Mouse (Mus musculus) forebrain, embryonic 14.5 days (tissue): ENCODE measurements around the gene 9230102O04Rik. TPM values are rescaled to one million over a fixed set of nuclear protein-coding genes. Genes with fewer than 3 reads are reported as not detected.
A peak's percentile ranks its signal among the peaks of the same experiment; 100 is the strongest.

Experiments
- ATAC-seq: fragments of 200-750 bp; cut with Nextera tagmentation; 2 replicates; pipeline ENCODE4 v1.8.0; 2017; ENCODE audit warnings: mild to moderate bottlenecking, moderate library complexity
- DNase-seq: peaks from one replicate; pipeline ENCODE4 v3.0.0-alpha.2; 2015; ENCODE audit warnings: low spot score
- H3K27ac ChIP-seq: fragments of 300-500 bp; sonication (generic); 2 replicates; pipeline ENCODE4 v1.5.1; 2014; ENCODE audit warnings: low read depth, mild to moderate bottlenecking, control low read depth, low read length, moderate library complexity
- H3K27me3 ChIP-seq: fragments of 300-500 bp; sonication (generic); replicated peaks from 2 replicates; pipeline ENCODE4 v1.6.1; 2014; ENCODE audit warnings: low read length, control low read depth, mixed read lengths; ENCODE audit not compliant: control insufficient read depth, insufficient read depth
- H3K36me3 ChIP-seq: fragments of 300-500 bp; sonication (generic); 2 replicates; pipeline ENCODE4 v1.6.1; 2014; ENCODE audit warnings: low read length, control low read depth; ENCODE audit not compliant: control insufficient read depth, insufficient read depth
- H3K4me1 ChIP-seq: fragments of 300-500 bp; sonication (generic); 2 replicates; pipeline ENCODE4 v1.6.1; 2014; ENCODE audit warnings: antibody characterized with exemption, low read length, control low read depth; ENCODE audit not compliant: control insufficient read depth, insufficient read depth
- H3K4me2 ChIP-seq: fragments of 300-500 bp; sonication (generic); 2 replicates; pipeline ENCODE4 v1.6.1; 2014; ENCODE audit warnings: mild to moderate bottlenecking, control low read depth, low read length
- H3K4me3 ChIP-seq: fragments of 300-500 bp; sonication (generic); 2 replicates; pipeline ENCODE4 v1.5.1; 2014; ENCODE audit warnings: low read depth, low read length, control low read depth
- H3K9ac ChIP-seq: fragments of 300-500 bp; sonication (generic); 2 replicates; pipeline ENCODE4 v1.6.1; 2014; ENCODE audit warnings: mild to moderate bottlenecking, low read length, control low read depth, moderate library complexity
- H3K9me3 ChIP-seq: fragments of 300-500 bp; sonication (generic); replicated peaks from 2 replicates; pipeline ENCODE4 v1.6.1; 2016; ENCODE audit warnings: low read length, control low read depth, mixed read lengths; ENCODE audit not compliant: control insufficient read depth
- WGBS: fragments of 180-500 bp; shearing (Covaris S2); extraction: QIAGEN DNeasy Blood & Tissue Kit; methylation state at CpG from one replicate; pipeline ENCODE4 v1.1.7; 2014; 5-methylcytosine and 5-hydroxymethylcytosine counted together
- polyA plus RNA-seq: library from polyadenylated mRNA; unstranded; fragments of >200 nt; fragmentation: Nextera tagmentation; extraction: Ambion mirVana; gene quantifications from 2 replicates; pipeline ENCODE4 v1.2.1, GENCODE M21; 2014

9230102O04Rik gene
- polyA plus RNA-seq, 1 experiment from 2014 or later = 0.24 TPM

DNA sequence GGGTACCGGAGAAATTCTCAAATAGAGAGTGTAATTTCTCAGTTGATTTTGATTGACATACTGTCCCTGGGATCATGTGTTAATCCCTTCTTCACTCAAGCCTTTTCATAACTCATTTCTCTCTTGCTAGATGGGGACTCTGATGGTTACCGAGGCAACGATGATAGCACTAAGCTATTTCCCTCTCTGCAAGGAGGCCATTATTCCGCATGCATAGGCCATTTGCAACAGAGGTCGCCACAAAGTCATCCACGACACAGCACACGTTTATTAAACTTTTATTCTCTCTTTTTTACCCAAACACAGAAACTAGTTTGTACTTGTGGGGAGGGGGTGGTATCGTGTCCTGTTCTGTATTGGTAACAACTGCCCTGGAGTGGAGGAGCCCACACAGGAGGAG lies 8.5 kb upstream of the 9230102O04Rik start:
- Histone ChIP-seq H3K9me3 (no peaks in the 10 kb centered on the region), H3K4me2 (no peak overlapping the region), H3K4me3 (no peak overlapping the region), H3K27ac (no peak overlapping the region), H3K36me3 (no peaks in the 10 kb centered on the region), H3K4me1 (no peaks in the 10 kb centered on the region), H3K27me3 (peaks cover 64% of the 10 kb centered on the region), H3K9ac (no peak overlapping the region)
- ATAC-seq = no peak; the same call in 1 of the 2 replicates
- DNase-seq = no peak
- 0% methylated on average over 8 of the region's 8 CpGs for WGBS

DNA sequence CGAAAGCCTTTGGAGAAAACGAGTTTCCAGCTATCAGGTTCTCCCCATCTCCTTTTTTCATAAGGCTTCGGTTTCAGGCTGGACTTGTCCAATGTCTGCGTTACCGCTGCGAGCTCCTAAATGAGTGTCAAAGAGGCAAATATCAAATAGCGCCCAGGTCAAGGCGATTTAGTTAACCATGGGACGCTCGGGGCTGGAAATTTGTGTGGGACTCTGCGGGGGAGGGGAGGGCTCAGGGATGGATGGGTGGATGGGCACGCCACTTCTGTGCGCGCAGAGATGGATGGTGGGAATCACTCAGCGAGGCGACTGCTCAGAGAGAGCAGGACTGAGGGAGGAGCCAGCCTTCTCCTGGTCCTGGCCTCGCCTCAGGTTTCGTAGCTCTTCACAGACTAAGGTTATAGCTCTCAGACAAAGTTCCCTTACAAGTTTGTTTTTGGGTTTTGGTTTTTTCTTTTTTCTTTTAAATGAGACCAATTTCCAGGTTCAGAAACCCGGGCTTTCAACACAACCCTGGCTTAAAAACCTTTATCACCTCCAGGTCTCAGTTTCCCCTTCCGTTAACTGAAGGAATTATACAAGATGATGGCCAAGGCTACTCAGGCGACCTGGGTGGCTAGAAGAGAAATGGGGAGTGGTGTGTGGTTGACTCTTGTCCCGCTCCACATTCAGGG lies 6.9 kb upstream of the 9230102O04Rik start:
- DNase-seq (no peak), ATAC-seq (no peak)
- H3K27me3 ChIP-seq = peaks cover 75% of the 10 kb centered on the region
- no peaks in the 10 kb centered on the region for H3K4me1 ChIP-seq
- no peaks in the 10 kb centered on the region for H3K36me3 ChIP-seq
- WGBS = under 1% methylated on average over 22 of the region's 22 CpGs
- no peak overlapping the region for H3K4me2 ChIP-seq
- H3K9ac ChIP-seq = no peak overlapping the region
- H3K27ac ChIP-seq = no peak overlapping the region
- no peaks in the 10 kb centered on the region for H3K9me3 ChIP-seq
- H3K4me3 ChIP-seq = no peak overlapping the region

DNA sequence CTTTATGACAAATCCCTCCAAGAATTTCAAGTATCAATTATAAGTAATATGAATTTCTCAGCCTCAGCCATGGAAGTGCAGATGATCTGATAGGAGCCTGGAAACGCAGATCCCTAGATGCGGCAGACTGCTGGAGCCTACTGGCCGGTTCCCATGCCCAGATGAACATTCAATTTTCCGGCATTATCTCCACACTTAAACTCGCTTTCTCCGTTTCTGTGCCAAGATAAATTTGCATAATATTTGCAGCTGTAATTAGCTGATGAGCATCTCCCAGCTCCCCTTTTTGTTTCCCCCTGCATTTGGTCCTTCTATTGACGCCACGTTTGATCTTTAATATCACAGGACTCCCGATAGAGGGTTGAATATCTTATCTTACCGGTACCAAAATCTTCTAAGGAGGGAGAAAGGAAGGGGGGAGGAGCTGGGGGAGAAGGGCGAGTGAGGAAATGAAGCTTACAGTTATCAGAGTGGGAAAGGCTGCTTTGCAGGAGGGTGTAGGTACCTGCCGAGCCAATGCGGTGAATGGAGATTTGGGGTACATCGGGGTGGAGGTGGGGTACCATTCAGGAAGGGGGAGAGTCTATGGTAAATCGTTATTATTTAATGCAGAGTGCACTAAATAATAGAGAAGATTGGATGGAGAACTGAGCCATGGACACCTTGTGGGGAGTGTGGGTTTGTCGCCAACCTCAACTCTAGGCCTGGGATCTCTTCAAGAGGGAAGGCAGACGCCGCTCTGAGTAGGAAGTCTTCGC lies 5.7 kb upstream of the 9230102O04Rik start:
- under 1% methylated on average over 19 of the region's 19 CpGs for WGBS
- no peak overlapping the region for H3K27ac ChIP-seq

DNA sequence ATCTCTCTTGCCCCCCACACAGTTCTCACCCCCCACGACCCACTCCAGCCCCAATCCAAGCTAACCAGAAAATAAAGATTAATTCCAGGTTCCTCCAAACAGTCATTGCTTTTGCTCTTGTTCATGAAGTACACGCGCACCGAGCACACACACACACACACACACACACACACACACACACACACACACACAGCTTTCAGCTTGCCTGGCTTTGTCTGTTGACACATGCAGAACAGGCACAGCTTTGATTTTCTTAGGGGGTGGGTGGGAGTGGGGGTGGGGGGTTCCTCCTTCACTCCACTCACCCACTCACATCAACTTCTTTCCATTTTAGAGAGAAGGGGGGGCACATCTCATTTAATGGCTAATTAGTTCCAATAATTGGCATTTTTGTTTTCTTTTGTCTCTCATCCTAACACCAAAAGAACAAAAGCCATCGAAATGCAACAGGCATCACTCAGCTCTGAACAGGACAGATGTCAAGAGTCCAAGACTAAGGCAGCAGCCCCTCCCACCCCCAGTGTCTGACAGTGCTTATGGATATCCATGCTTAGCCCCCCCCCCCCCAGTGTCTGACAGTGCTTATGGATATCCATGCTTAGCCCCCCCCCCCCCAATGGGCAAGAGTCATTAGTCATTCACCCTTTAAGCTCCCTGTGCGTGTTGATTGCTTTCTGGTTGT lies 4.1 kb upstream of the 9230102O04Rik start:
- 0% methylated on average over 6 of the region's 6 CpGs for WGBS
- H3K27ac ChIP-seq = no peak overlapping the region
- ATAC-seq = peak; percentile 40; the same call in 1 of the 2 replicates

More for the DNA sequence above, 5.7 kb upstream of the 9230102O04Rik start:
- no peak for ATAC-seq
- no peak for DNase-seq
- Histone ChIP-seq H3K36me3 (no peaks in the 10 kb centered on the region), H3K9me3 (no peaks in the 10 kb centered on the region), H3K9ac (no peak overlapping the region), H3K4me1 (no peaks in the 10 kb centered on the region), H3K4me3 (no peak overlapping the region), H3K4me2 (no peak overlapping the region), H3K27me3 (peaks cover 83% of the 10 kb centered on the region)

DNA sequence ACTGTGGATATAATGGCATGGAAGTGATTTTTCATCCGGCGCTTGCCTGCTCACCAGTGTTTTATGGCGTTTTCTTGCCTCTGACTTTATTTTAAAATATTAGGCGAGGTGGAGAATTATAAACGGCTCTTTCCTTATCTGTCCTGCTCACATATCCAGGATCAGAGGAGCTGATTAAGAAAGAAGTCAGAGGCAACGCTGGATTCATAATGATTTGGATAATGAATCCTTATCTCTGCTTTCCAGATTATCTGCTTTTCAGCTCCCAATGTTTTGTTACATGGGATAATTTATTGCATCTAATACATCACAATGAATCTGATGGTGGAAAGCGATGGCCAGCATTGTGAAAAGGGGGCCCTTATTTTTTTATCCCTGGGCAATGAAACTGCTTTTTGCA lies 3.2 kb upstream of the 9230102O04Rik start:
- Histone ChIP-seq H3K9me3 (no peaks in the 10 kb centered on the region), H3K27ac (no peak overlapping the region), H3K4me1 (no peaks in the 10 kb centered on the region), H3K36me3 (no peaks in the 10 kb centered on the region), H3K27me3 (peaks cover 84% of the 10 kb centered on the region), H3K9ac (no peak overlapping the region), H3K4me3 (no peak overlapping the region), H3K4me2 (no peak overlapping the region)
- DNase-seq (no peak), ATAC-seq (no peak)
- WGBS = 3% methylated on average over 7 of the region's 7 CpGs

More for the DNA sequence above, 4.1 kb upstream of the 9230102O04Rik start:
- Histone ChIP-seq H3K9ac (no peak overlapping the region), H3K4me3 (no peak overlapping the region), H3K4me2 (no peak overlapping the region), H3K36me3 (no peaks in the 10 kb centered on the region), H3K9me3 (no peaks in the 10 kb centered on the region), H3K27me3 (peaks cover 85% of the 10 kb centered on the region), H3K4me1 (no peaks in the 10 kb centered on the region)
- no peak for DNase-seq

DNA sequence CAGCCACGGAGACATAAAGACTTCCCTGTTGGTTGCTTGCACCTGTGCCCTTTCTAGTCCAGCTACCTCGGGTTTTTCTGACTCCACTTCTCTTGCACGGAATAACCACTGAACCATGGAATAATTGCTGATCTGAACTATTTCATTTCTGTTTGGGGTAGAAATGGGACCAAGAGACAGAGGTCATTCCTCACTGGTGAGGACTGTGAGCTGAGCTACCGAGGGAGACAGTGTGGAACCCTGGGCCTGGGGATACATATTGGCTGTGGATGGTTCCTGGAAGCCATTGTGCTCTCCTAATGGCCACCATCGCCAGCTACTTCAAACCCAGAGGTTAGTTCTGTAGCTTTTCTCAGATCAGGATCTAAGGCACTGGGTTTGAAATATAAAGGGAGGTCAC lies 1.6 kb upstream of the 9230102O04Rik start:
- no peak overlapping the region for H3K27ac ChIP-seq
- 1% methylated on average over 5 of the region's 5 CpGs for WGBS
- no peaks in the 10 kb centered on the region for H3K4me1 ChIP-seq
- no peak overlapping the region for H3K9ac ChIP-seq
- H3K9me3 ChIP-seq = no peaks in the 10 kb centered on the region
- H3K36me3 ChIP-seq = no peaks in the 10 kb centered on the region
- H3K4me3 ChIP-seq = no peak overlapping the region
- DNase-seq (no peak), ATAC-seq (no peak)
- H3K4me2 ChIP-seq = no peak overlapping the region
- peaks cover 87% of the 10 kb centered on the region for H3K27me3 ChIP-seq

DNA sequence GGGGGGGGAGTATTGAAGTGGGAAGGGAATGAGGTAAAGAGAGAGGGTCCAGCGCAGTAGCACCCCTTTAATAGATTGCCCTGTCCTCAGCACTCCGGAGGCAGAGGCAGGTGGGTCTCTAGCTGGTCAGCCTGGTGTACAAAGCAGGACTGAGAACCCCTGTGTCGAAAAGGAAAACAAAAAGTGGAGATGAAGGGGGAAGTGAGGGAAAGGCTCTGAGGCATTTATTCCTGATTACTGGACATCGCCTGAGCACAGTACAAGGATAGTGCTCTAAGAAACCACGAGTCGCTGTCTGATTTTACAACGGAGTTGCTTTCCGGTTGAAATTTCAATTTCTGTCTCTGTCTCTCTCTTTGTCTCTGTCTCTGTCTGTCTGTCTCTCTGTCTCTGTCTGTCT lies 911 bp upstream of the 9230102O04Rik start:
- H3K9me3 ChIP-seq = no peaks in the 10 kb centered on the region
- H3K27ac ChIP-seq = no peak overlapping the region
- WGBS = under 1% methylated on average over 8 of the region's 8 CpGs
- H3K9ac ChIP-seq = no peak overlapping the region
- no peaks in the 10 kb centered on the region for H3K36me3 ChIP-seq
- DNase-seq (no peak), ATAC-seq (no peak)
- H3K4me3 ChIP-seq = no peak overlapping the region
- no peaks in the 10 kb centered on the region for H3K4me1 ChIP-seq
- H3K27me3 ChIP-seq = peaks cover 88% of the 10 kb centered on the region
- H3K4me2 ChIP-seq = no peak overlapping the region

DNA sequence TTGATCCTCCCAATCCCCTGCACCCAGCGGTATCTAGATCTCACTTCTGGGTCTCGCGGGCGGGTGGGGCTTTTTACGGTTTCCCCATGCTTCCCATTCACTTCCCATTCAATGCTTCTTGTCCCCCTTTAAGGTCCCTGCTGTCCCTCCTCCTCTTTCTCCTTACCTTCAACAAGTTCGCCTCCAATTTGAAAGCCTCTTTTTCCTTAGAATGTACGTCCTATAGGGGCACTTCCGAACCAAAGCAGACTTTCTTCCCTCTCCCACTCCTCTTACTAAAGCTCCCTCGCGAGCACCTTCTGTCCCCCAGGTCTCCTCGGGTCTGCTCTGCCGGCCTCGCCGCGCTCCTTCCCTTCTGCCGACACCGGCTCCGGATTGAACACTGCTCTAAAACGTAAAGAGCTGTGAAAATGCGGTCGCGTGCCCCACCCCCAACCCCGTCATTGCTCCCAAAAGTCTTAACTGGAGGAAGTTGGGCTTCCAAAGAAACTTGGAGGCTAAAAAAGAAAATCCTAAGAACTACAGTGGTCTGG lies 377 bp upstream of the 9230102O04Rik start, which contains the start of gene Gata3:
TSS of gene Gata3 (minus strand) at position 384 of the 533 bp plus-strand sequence.
- no peak within 1 kb of the TSS for H3K4me2 ChIP-seq
- H3K27me3 ChIP-seq = peaks cover 87% of the 10 kb centered on the region
- no peak within 1 kb of the TSS for H3K9ac ChIP-seq
- H3K36me3 ChIP-seq = no peaks in the 10 kb centered on the region
- WGBS = under 1% methylated on average over 23 of the region's 23 CpGs
- no peak within 1 kb of the TSS for H3K27ac ChIP-seq
- DNase-seq (no peak), ATAC-seq (no peak)
- no peaks in the 10 kb centered on the region for H3K9me3 ChIP-seq
- 0 out of 2 replicates have a peak within 1 kb of the TSS, but pooled peaks have one; percentile 4 for H3K4me3 ChIP-seq
- no peaks in the 10 kb centered on the region for H3K4me1 ChIP-seq
